Mouse (Mus musculus) kidney, adult 11 months (tissue): ENCODE data around the gene Cracr2b.

ENCODE experiments used
- DNase-seq: peaks from one replicate; pipeline ENCODE4 v3.0.0; 2022

The Cracr2b gene

DNA sequence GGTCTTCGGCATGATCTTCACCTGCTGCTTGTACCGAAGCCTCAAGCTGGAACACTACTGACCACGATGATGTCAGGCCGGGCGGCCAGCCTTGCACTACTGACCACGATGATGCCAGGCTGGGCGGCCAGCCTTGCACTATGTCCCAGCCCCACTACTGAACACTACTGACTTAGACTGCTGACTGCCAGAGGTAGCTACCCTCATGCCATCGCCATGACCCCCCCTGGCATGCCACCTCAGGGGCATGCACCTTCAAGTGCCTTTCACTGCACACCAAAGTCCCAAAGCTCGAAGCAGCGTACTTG, 9.7 kb downstream of the Cracr2b start:
- no peak for DNase-seq

DNA sequence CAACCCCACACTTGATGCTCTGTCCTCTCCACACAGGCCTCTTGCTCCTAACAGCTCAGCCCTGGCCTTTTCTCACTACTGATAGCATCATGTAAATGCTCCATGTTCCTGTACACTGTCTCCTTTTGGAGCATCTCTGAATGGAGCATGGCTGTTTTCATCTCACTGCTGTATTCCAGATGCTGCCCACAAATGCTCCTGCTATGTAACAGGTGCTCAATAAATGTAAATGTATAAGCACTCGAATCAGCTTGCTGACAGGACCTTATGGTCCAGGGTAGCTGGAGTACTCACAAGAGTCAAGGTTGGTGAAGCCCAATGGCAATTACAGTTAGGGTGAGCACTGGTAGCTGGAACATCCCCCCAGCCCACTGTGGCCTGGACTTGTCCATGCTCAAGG, 10.3 kb downstream of the Cracr2b start:
- no peak for DNase-seq

GRCm38 (mm10) chr7:141472226-141472625, 11.3 kb downstream of the Cracr2b start:
- DNase-seq, result no peak

- DNase-seq, result no peak
Measured at GRCm38 (mm10) chr7:141472763-141473162, 11.9 kb downstream of the Cracr2b start.

DNA sequence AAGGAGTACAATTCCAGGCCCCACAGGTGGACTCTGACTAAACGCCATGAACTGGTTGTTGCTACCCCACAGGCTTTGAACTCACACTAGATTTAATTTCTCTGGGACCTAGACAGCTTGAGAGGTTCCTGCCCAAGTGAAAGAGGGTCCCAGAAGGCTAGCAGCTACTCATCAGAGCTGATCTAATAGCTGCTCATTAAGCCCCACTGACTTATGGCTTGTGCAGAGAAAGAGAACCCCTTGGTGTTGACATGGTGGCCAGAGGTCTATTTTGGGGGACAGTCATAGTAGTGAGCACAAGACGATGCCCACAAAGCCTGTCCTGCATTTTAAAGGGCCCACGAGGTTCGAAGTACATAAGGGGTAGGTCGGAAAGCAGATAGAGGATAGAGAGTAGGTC, 13.3 kb downstream of the Cracr2b start:
- DNase-seq, result no peak

- peak; percentile 85 for DNase-seq
Measured at GRCm38 (mm10) chr7:141475011-141475804, 14.3 kb downstream of the Cracr2b start, which contains the start of the genes Polr2l and Tspan4. Polr2l (minus strand) TSS chr7:141475132. Tspan4 (plus strand) TSS chr7:141475240.

DNA sequence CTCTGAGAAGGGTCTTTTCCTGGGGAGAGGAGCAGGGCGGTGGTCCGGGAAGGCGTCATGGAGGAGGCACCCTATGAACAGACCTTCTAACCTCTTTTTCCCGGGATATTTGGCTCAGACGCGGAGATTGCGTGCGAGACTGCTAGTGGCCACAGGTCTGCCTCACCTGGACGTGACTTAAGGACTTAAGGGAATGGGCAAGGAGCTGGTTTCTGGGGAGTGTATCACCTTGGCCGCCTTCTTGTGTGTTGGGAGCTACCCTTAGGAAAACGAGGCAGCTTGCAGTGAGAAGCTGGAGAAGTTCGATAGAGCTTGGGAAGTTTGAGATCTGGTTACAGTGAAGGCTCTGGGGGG, 14.9 kb downstream of the Cracr2b start:
- DNase-seq, result no peak

DNA sequence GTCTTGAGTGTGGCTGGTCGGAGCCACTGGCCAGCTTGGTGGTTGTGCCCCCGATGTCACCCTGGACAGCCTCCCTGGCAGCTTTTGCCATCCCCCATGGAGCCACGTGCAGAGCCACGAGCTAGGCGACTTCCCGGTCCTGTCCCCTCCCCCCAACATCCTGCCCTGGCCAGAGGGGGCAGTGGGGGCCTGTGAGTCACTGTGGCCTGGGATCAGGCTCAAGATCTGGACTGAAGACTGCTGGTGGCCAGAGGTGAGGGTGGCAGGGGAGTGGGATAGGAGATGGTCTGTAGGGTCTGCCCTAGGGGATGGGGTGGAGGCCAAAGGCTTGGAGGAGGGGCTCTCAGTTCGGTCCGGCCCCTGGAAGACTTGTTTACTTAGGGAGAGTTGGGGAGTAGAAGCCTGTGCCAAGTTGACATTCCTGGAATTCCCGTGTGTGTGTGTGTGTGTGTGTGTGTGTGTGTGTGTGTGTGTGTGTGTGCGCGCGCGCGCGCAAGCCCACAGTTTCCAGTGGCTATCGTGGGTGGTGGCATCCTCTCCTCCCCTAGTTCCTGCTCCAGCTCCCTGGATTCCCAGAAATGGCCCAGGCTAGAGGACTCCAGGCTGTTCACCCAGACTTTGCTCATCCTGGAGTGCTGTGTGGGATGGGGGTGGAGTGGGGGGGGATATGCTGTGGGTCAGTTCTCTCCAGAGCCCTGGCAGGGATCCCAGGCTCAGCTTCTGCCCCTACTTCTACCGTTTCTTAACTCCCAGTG, 15.5 kb downstream of the Cracr2b start:
- peak; percentile 95 for DNase-seq

GRCm38 (mm10) chr7:141476981-141477370, 16.1 kb downstream of the Cracr2b start:
- no peak for DNase-seq

GRCm38 (mm10) chr7:141477578-141478269, 16.8 kb downstream of the Cracr2b start:
- DNase-seq, result no peak

- no peak for DNase-seq
Measured at GRCm38 (mm10) chr7:141478270-141478748, 17.4 kb downstream of the Cracr2b start.

DNA sequence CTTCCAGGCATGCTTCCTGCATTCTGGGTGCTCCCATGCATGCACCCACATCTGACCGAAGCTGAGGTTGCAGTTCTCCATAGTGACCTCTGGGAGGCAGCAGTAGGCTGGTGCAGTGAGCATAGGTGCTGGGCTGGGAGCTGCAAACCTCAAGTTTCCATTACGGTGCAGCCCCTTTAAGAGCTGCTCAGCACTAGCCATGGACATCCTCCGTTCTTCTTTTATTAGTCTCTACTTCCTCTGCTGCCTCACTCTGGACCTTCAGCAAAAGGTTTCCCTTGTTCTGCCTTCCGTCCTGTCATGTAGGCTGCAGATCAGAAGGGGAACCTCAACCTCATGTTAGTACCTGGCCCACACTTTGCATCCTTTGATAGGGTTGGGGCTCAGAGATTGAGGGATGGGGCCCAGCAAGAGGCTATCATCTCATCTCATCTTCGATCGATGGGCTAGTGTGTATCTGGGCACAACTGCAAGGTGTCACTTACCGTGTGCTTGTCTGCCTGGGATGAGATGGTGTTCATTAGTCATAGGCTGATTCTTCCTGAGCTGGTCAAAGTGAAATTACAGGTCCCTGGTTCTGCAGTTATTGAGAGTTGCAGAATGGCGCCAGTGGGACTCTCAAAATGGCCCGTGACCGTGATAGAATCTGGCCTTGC, 20.1 kb downstream of the Cracr2b start:
- DNase-seq, result peak; percentile 73

DNA sequence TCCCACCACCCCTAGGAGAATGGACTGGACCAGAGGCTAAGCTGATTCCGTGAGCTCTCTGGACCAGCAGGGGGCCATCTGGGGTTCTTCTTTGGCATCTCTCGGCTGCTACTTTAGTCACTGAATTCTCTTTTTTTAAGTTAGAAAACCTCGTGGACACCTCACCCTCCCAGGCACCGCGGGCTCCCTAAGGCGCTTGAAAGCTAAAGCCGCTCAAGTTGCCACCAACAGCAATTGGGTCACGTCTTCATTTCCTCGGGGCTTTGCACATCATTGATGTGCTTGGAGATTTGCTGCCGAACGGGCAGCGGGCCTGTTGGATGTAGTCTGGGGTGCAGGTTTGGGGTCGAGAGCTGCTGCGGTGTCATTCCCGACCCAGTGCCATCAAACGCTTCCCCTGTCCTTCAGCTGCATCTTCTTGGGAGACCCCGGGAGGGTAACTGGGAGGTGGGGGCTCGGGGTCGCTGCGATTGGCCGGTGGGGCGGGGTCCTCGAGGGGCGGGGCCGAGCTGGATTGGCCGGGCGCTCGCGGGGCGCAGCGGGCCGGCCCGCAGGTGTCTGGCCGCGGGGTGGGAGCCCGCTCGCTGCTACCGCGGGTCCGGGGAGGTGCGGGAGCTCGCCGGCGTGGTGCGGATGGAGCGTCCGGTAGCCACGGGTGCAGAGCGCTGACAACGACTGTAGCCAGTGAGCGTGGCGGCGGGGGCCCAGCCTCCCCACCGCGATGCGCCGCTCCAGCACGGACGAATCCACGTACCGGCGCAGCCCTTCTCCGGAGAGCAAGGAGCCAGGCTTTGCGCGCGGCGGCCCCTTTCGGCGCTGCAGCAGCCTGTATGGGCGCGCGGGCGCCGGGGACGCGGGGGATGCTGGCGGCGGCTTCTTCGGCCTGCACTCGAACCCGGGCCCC, 20.9 kb downstream of the Cracr2b start:
- DNase-seq, result no peak

DNA sequence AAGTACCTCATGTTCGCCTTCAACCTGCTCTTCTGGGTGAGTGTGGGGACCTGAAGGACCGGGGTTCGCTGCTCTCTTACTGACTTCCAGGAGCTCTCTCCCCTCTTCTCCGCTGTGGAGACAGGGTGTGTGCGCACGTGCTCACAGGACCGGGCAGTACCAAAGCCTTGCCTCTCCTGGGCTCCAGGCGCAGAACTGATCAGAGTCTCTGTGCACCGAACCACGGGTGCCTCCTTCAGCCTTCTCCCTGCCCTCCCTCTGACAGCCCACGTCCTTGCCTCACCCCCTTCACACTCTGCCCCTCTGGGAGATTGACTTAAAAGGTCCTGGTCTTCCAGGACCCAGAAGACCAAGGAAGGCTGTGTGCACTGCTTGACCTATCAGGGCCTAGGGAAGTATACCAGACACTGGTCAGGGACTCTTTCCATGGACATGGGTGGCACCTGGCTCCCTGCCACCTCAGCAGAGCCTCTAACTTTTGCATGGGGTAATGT, 21.7 kb downstream of the Cracr2b start:
- no peak for DNase-seq

DNA sequence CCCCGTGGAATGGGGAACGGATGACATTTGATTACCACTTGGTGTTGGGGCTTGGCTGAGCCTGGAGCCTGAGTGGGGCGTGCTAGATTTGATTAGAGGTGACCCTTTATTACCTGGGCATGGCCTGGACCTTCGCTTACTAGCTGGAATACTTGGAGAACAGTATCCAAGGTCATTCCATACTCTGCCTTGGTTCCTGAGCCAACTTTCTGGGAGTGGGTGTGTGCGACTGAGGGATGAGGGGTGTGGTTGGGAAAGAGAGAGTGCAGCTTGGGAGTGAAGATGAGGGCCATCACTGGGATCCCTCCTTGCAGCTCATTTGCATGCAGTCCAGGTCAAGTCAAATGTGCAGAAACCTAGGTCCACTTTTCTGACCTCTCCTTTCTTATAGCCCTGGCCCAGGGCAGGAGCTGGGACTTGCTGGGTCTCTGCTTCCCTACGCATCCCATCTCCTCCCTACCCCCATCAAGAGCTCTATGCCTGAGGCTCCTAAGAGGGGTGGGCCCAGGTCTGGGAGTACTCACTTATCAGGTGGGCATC, 22.3 kb downstream of the Cracr2b start:
- no peak for DNase-seq

DNA sequence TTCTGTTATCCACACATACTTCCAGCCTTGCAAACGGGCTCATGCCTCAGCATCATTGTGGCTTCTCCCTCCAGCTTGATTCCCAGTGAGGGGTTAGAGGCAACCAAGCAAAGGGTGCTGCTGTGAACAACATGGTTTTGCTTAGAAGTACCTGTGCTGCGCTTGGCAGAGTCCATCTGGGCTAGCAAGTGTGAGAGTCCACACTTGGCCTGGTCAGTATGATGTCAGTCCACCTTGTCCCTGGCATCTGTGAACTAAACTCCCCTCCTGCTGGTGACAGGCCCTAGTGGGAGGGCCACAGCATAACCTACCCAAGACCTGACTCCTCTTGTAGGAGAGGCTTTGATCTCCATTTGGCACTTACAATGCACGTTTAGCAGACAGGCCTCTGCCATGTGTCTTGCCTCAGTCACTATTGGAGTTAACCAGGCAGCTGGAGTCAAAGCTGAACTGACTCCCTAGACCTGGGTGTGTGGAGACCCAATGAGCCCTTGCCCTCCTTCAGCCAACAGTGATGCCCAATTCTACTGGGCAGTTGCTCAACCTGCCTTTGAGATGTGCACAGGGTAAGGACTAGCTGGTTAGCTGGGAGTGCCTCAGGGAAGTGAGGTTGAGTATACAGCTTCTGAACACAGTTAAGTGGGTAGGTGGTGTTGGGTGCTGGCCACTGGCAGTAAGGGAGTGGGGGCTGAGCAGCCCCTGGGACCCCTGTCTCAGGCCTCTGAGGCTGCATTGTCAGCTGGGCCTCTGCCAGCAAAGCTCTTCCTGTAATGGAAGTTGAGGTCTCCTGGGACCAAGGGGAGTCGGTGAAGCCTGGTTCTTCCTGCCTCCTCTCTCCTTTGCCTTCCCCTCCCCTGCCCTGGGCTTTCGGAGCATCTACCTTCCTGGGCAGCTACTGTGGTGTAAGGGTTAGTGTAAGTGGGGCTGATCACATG, 23.6 kb downstream of the Cracr2b start:
- DNase-seq, result no peak

DNA sequence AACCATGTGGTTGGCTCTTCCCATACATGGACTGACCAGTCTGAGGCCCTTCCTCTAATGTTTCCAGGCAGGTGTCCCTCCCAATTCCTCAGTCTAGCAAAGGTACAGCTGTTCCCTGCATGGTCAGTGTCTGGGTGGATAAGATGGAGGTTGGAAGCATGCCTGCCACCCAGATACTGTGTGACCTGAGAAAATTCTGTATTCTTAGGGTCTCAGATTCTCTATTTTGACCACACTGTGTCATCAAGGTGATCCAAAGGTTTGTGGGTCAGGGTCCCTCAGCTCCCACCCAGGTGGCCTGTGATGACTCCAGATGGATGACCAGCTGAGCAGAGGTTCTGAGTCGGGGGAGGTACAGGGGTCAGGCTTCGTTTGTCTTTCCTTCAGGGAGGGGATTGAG, 24.3 kb downstream of the Cracr2b start:
- DNase-seq, result no peak

GRCm38 (mm10) chr7:141485606-141486005, 24.7 kb downstream of the Cracr2b start:
- DNase-seq, result no peak

DNA sequence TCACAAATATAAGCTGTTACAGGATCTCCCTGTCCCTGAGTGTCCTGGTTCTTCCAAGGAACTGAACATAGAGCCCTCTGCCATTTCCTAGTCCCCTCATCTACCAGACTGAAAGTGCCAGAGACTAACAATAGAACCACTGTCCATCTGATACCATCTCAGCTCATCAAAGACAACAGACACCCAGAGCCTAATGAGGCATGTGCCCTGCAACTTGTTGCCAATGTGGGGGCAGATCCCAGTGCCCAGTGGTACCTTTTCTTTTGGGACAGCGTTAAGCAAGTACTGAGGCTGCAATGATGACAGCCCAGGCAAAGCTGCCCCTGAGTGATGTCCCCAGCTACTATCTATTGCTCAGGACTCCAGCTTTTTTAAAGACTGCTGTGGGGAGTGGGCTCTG, 25.3 kb downstream of the Cracr2b start:
- no peak for DNase-seq

DNA sequence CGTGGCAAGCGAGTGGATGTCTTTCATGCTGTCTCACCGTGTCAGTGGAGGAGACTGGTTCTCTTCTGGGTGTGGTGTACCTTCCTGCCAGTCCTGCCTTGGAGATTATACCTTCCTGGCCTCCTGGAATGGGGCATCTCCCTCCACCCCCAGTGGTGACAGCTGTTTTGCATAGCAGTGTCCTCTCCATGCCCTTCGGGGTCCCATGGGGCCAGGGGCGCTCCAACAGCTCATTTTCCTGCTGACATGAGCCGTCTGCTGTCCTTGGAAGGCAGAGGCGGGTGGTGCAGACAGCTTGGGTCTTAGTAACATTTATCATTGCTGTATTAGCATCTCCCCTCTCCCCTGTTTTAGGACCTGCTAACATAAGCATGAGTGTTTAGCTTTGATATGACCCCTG, 26.2 kb downstream of the Cracr2b start:
- DNase-seq, result no peak
